Mouse (Mus musculus): ENCODE measurements around the gene Akt3.

The Akt3 gene

GRCm38 (mm10) chr1:177051366-177051963, 206.5 kb downstream of the Akt3 start:
- DNase-seq (ENCODE audit: low read depth): no peak

- no peak for DNase-seq (ENCODE audit: low read depth)
Observed at GRCm38 (mm10) chr1:177048773-177049172, 209.2 kb downstream of the Akt3 start.

- DNase-seq (ENCODE audit: low read depth): no peak
Observed at GRCm38 (mm10) chr1:177046963-177047362, 211.0 kb downstream of the Akt3 start.

- DNase-seq (ENCODE audit: low read depth): no peak
Observed at GRCm38 (mm10) chr1:177045885-177046284, 212.1 kb downstream of the Akt3 start.

- no peak for DNase-seq (ENCODE audit: low read depth)
Observed at GRCm38 (mm10) chr1:177040058-177040457, 217.9 kb downstream of the Akt3 start.

GRCm38 (mm10) chr1:177039093-177039674, 218.8 kb downstream of the Akt3 start:
- DNase-seq (ENCODE audit: low read depth): no peak

GRCm38 (mm10) chr1:177038383-177038782, 219.6 kb downstream of the Akt3 start:
- no peak for DNase-seq (ENCODE audit: low read depth)

GRCm38 (mm10) chr1:177035460-177035859, 222.5 kb downstream of the Akt3 start:
- DNase-seq (ENCODE audit: low read depth): no peak

- no peak for DNase-seq (ENCODE audit: low read depth)
Observed at GRCm38 (mm10) chr1:177032233-177032632, 225.8 kb downstream of the Akt3 start.

DNA sequence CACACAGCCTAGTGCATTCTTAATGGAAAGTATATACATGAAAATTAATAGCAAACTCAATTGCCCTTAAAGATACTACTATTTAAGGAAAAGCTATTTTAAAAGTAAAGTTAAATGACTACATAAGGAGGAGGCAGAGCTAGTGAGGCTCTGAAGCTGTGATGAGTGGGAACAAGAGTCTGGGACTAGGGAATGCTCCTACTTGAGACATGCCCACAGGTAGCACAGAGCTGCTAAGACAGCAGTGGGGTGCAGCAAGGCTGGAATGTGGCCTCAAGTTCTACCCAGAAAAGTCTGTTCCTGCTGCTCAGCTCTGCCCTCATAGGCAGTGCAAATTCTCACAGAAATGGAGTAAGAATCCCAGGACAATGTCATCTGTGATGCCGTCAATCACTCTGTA, 226.8 kb downstream of the Akt3 start:
- DNase-seq (ENCODE audit: low read depth): no peak

DNA sequence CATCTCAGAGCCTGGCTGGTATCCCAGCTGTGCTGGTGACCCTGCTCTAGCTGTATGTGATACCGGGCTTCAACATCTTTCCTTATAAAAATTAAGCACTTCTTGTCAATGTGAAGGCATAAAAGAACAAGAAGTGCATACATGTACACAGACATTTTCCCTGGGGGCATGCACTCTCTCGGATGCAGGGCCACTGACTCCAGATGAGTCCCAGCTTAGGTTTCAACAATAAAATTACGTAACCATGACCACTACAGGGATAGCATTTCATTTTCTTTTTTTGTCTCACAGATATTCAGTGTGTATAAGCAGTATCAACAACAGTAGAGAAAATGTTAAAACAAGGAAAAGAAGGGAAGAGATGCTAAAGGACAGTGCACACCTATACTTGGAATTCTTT, 227.3 kb downstream of the Akt3 start:
- no peak for DNase-seq (ENCODE audit: low read depth)

DNA sequence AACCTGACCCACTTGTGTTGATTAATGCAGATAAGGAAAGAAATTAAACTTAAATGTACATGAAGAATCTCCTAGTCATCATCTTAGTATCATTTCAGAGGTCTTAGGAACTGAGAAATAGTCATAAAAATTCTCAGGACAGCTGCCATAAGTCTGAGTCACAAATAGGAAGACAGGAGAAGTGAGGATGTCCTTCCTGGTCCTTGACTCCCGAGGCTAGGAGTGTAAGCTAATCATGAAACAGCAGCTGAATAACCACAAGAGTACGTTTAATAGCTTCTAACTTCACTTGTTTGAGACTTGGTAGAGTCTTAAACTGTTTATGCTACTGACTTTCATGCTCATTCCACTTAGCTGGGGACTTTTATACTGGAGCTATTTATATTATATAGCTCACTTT, 229.0 kb downstream of the Akt3 start:
- DNase-seq (ENCODE audit: low read depth): no peak

DNA sequence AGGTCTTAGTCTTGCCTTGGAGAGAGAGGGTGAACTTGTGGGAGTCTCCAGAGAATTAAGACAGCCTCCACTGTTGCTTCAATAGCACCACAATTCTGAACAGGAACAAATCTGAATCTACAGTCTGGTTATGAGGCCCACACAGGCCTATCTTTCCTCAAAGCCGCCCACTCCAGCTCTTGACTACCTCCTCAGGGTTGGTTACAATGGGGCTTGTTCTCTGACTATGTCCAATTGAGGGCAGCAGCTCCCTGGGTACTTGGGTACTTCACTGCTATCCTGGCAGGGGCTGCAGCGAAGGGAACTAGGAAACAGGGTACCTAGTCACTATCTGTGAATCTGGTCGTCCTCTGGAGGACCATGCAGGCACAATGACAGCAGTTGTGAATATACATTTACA, 230.3 kb downstream of the Akt3 start:
- DNase-seq (ENCODE audit: low read depth): no peak

- DNase-seq (ENCODE audit: low read depth): no peak
Observed at GRCm38 (mm10) chr1:177022751-177023150, 235.3 kb downstream of the Akt3 start.

DNA sequence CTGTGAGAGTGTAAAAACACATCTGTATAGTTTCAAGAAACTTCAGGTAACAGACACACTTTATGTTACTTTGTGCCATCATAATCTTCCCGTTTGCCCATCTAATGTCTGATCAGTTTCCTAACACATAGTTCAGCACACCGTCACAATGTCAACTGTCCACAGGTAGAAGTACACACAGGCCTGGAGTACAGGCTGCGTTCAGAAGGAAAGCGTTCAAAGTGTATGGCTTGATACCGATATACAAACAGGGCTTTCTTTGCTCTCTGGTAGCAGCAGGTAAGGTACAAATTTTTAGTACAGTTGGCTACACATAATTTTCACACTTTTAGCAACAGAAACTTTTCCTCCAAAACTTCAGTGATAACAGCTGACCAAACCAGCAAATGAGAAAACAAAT, 238.3 kb downstream of the Akt3 start:
- DNase-seq (ENCODE audit: low read depth): no peak

DNA sequence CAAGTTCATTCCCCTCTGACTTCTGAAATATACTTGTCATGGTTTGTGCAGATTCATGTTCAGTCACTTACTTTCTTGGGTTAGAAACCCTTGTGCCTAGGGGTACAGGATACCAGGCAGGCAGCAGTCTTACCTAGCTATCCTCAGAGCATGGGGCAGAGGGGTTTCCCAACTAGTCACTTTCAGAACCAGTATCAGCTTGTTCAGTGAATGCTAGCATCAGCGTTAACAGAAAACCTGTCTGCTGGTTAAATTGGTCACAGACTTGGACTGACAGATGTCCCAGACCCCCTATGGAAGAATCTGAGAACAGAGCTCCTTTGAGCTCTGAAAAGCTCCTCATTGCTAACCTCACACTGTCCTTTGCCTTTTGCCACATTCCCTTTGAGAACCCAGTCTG, 239.3 kb downstream of the Akt3 start:
- no peak for DNase-seq (ENCODE audit: low read depth)

GRCm38 (mm10) chr1:177016729-177017128, 241.3 kb downstream of the Akt3 start:
- no peak for DNase-seq (ENCODE audit: low read depth)

GRCm38 (mm10) chr1:177015917-177016316, 242.1 kb downstream of the Akt3 start:
- DNase-seq (ENCODE audit: low read depth): no peak

DNA sequence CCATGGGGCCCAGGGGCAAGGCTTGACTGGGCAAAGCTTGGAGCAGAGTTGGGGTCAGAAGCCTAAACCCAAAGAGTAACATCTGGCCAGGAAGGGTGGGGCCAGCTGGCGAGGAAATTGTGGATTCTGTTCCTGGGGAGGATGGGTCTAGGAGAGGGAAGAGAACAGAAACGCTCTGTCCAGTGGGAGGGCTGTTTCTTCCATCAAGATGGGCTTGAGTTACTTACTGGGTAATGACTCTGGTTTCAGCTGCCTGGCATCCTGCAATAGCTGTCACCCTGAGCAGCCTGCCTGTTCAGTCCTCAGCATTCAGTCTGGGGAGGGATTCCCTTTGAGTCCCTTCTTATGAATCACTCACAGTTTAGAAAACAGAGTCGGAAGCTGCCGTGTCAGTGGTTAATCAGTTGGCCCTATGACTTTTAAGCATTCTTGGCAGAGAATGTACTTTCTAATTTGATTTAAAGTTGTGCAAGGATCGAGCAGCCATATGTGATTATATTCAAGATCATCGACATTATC, 243.0 kb downstream of the Akt3 start:
- no peak for DNase-seq (ENCODE audit: low read depth)

GRCm38 (mm10) chr1:177014346-177014745, 243.7 kb downstream of the Akt3 start:
- no peak for DNase-seq (ENCODE audit: low read depth)

DNA sequence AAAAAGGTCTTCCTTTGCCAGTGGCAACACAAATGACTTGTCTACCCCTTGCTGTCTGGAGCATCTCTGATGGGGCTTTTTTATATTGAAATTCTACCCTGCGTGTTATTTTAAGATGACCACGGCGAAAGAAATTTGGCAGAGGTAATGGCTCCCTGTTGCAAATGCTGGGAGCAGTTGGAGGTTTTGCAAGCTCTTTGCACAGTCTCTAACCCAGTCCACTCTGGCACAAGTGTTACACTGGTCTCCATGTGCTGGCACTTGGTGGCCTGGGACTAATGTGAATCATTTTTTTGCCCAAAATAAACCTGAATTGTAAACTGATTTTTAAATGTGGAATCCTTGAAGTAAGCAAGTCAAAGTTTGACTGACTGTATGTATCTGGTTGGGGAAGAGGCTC, 244.2 kb downstream of the Akt3 start:
- no peak for DNase-seq (ENCODE audit: low read depth)

DNA sequence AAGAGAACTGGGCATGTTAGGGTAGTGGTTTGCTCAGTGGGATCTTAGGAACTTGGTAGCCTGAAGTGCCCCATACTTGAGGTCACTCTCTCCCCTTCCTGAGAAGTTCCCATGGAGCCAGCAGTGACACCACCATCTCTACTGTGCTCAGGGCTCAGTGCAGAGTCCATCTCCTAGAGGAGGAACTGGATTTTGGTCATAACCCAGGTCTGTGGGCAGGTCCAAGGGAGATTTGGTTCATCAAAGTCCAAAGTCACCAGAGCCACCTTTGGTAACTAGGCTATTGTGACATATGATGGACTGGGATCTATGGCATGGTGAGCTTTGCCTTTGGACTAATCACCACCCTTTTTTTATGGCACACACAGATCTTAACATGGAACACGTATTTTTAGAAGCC, 244.7 kb downstream of the Akt3 start:
- no peak for DNase-seq (ENCODE audit: low read depth)

DNA sequence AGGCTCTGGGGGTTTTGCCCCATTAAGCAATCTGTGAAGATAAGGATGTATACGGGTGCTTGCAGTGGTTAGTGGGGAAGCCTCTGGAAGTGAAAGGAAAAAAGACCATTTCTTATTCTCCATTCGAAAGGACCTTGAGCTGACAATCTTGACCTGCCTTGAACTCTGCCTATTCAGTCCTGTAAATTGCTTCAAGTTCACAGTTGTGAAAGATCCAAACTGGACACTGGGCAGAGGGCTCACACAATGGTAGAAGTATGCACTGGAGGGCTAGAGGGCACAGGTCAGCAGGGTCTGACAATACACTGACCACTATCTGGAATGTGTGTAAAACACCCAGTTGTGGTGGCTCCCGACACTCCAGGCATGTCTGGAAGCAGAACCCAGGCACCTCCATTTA, 245.2 kb downstream of the Akt3 start:
- no peak for DNase-seq (ENCODE audit: low read depth)

- no peak for DNase-seq (ENCODE audit: low read depth)
Observed at GRCm38 (mm10) chr1:177011688-177012087, 246.3 kb downstream of the Akt3 start.

Data from induced T-regulatory cell, adult 2 months (primary cell).